Mouse (Mus musculus) stomach, embryonic 15.5 days (tissue): ENCODE measurements around the gene Zfp30. TPM values are rescaled to one million over a fixed set of nuclear protein-coding genes. Genes with fewer than 3 reads are reported as not detected.

Experiments
- ATAC-seq: fragments of 200-750 bp; cut with Nextera tagmentation; 2 replicates; pipeline ENCODE4 v1.8.0; 2017; ENCODE audit warnings: low read depth, moderate number of reproducible peaks, moderate TSS enrichment; ENCODE audit not compliant: insufficient read depth, low FRiP score
- H3K27ac ChIP-seq: fragments of 300-500 bp; sonication (generic); 2 replicates; pipeline ENCODE4 v1.5.1; 2015; ENCODE audit warnings: mild to moderate bottlenecking, inconsistent platforms
- H3K27me3 ChIP-seq: fragments of 300-500 bp; sonication (generic); replicated peaks from 2 replicates; pipeline ENCODE4 v1.6.1; 2015; ENCODE audit warnings: inconsistent platforms
- H3K36me3 ChIP-seq: fragments of 300-500 bp; sonication (generic); 2 replicates; pipeline ENCODE4 v1.6.1; 2015; ENCODE audit warnings: inconsistent platforms
- H3K4me1 ChIP-seq: fragments of 300-500 bp; sonication (generic); 2 replicates; pipeline ENCODE4 v1.6.1; 2015; ENCODE audit warnings: inconsistent platforms
- H3K4me2 ChIP-seq: fragments of 300-500 bp; sonication (generic); 2 replicates; pipeline ENCODE4 v1.6.1; 2015; ENCODE audit warnings: mild to moderate bottlenecking, inconsistent platforms
- H3K4me3 ChIP-seq: fragments of 300-500 bp; sonication (generic); replicated peaks from 2 replicates; pipeline ENCODE4 v1.5.1; 2015; ENCODE audit warnings: inconsistent platforms
- H3K9ac ChIP-seq: fragments of 300-500 bp; sonication (generic); 2 replicates; pipeline ENCODE4 v1.6.1; 2015; ENCODE audit warnings: inconsistent platforms
- H3K9me3 ChIP-seq: fragments of 300-500 bp; sonication (generic); 2 replicates; pipeline ENCODE4 v1.6.1; 2016; ENCODE audit warnings: inconsistent platforms
- WGBS: fragments of 180-500 bp; shearing (Covaris S2); methylation state at CpG from one replicate; pipeline ENCODE4 v1.1.7; 2015; 5-methylcytosine and 5-hydroxymethylcytosine counted together
- microRNA counts: library from miRNA; unstranded; fragments of <30 nt; microRNA quantifications from one replicate; lab custom pipeline; 2016
- microRNA-seq: library from miRNA; unstranded; fragments of <30 nt; microRNA quantifications from one replicate; pipeline ENCODE4, GENCODE M21; 2016
- polyA plus RNA-seq: library from polyadenylated mRNA; unstranded; fragments of >200 nt; fragmentation: Nextera tagmentation; extraction: Ambion mirVana; gene quantifications from 2 replicates; pipeline ENCODE4 v1.2.1, GENCODE M21; 2015

The Zfp30 gene
- polyA plus RNA-seq, 1 experiment from 2014 or later = 5.7 TPM

- H3K9ac ChIP-seq = no peak overlapping the region
- 81% methylated on average over 3 of the region's 3 CpGs for WGBS
- no peak for ATAC-seq
- H3K9me3 ChIP-seq = no peaks in the 10 kb centered on the region
- no peaks in the 10 kb centered on the region for H3K36me3 ChIP-seq
- H3K4me1 ChIP-seq = no peaks in the 10 kb centered on the region
- H3K4me2 ChIP-seq = no peak overlapping the region
- H3K27ac ChIP-seq = no peak overlapping the region
- no peak overlapping the region for H3K4me3 ChIP-seq
- no peaks in the 10 kb centered on the region for H3K27me3 ChIP-seq
These were observed 55.5 kb downstream of the Zfp30 start for GRCm38 (mm10) chr7:29839256-29839655.

DNA sequence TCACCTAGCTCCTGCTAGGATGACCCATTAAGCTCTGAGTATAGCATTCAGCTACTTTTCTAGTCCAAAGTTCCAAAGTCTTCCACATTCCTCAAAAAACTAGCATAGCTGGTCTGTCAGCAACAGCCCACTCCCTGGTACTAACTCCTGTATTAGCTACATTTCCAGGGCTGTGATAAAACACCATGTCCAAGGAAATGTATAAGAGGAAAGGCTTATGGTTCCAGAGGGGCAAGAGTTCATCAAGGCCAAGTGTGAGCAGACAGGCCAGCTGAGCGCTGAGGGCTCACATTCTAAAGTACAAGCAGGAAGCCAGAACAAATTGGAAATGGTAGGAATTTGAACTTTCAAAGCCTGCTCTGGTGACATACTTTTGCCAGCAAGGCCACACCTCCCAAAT is 58.3 kb downstream of the Zfp30 start:
- WGBS = 88% methylated on average over 1 of the region's 1 CpGs
- no peak for ATAC-seq
- H3K4me1 ChIP-seq = no peaks in the 10 kb centered on the region
- no peak overlapping the region for H3K4me3 ChIP-seq
- no peaks in the 10 kb centered on the region for H3K9me3 ChIP-seq
- no peaks in the 10 kb centered on the region for H3K27me3 ChIP-seq
- H3K9ac ChIP-seq = no peak overlapping the region
- H3K4me2 ChIP-seq = no peak overlapping the region
- no peak overlapping the region for H3K27ac ChIP-seq
- 0 out of 2 replicates have a peak, but pooled peaks cover 3% of the 10 kb centered on the region for H3K36me3 ChIP-seq

MicroRNAs within 50 kb of the gene (microRNA counts, 519-probe panel; counts per million panel counts)
- microRNA mmu-miR-1964 (lab: Ali Mortazavi, UCI) = 2,224 counts per million, percentile 37 among the panel's probes with 10 or more counts

Small RNA genes within 50 kb of the gene (microRNA-seq; reads per million reads assigned to microRNA genes)
- 1.5 reads per million for gene Mir1964

Other genes starting within 250 kb of the Zfp30 start
- not detected in 2 replicates for gene Catsperg2, start 57.0 kb upstream of the Zfp30 start, polyA plus RNA-seq
- 11.4 and 11.6 TPM in 2 replicates for gene Zfp84, start 15.4 kb upstream of the Zfp30 start, polyA plus RNA-seq
- gene Zfp790, start 32.1 kb downstream of the Zfp30 start, polyA plus RNA-seq = 11.3 and 12.1 TPM in 2 replicates
- gene Zfp940, start 69.7 kb downstream of the Zfp30 start, polyA plus RNA-seq = 4.2 and 4.7 TPM in 2 replicates
- gene Zfp420, start 76.0 kb downstream of the Zfp30 start, polyA plus RNA-seq = 6.8 and 6.9 TPM in 2 replicates
- 7.9 and 8.3 TPM in 2 replicates for gene Zfp27, start 122.6 kb downstream of the Zfp30 start, polyA plus RNA-seq
- 4.0 and 4.5 TPM in 2 replicates for gene Zfp383, start 124.2 kb downstream of the Zfp30 start, polyA plus RNA-seq
- gene Zfp74, start 170.1 kb downstream of the Zfp30 start, polyA plus RNA-seq = 9.2 and 10.2 TPM in 2 replicates
- 17.8 and 18.8 TPM in 2 replicates for gene Zfp568, start 200.0 kb downstream of the Zfp30 start, polyA plus RNA-seq